Mouse (Mus musculus) testis, postnatal 14 days (tissue): ENCODE results near the gene Evi5.

Experiments used
- DNase-seq: peaks from one replicate; pipeline ENCODE4 v3.0.0; 2021; ENCODE audit warnings: low spot score

Evi5 gene

GRCm38 (mm10) chr5:107708124-107708797 is 166.6 kb downstream of the Evi5 start:
- DNase-seq: no peak

GRCm38 (mm10) chr5:107706262-107706661 is 168.6 kb downstream of the Evi5 start:
- no peak for DNase-seq

- no peak for DNase-seq
These were observed 169.2 kb downstream of the Evi5 start for GRCm38 (mm10) chr5:107705756-107706155.

- no peak for DNase-seq
These were observed 171.6 kb downstream of the Evi5 start for GRCm38 (mm10) chr5:107703207-107703763.

GRCm38 (mm10) chr5:107701658-107702057 is 173.2 kb downstream of the Evi5 start:
- no peak for DNase-seq

- DNase-seq: no peak
These were observed 174.0 kb downstream of the Evi5 start for GRCm38 (mm10) chr5:107700873-107701272.

GRCm38 (mm10) chr5:107698888-107699287 is 176.0 kb downstream of the Evi5 start:
- DNase-seq: no peak

- DNase-seq: no peak
These were observed 179.9 kb downstream of the Evi5 start for GRCm38 (mm10) chr5:107695019-107695418.
